Mouse (Mus musculus): Measurements from ENCODE around the gene Slc6a11. TPM values are rescaled to one million over a fixed set of nuclear protein-coding genes. Genes with fewer than 3 reads are reported as not detected.

Slc6a11 gene
- polyA plus RNA-seq, 1 experiment from 2014 or later = 0.09 TPM

DNA sequence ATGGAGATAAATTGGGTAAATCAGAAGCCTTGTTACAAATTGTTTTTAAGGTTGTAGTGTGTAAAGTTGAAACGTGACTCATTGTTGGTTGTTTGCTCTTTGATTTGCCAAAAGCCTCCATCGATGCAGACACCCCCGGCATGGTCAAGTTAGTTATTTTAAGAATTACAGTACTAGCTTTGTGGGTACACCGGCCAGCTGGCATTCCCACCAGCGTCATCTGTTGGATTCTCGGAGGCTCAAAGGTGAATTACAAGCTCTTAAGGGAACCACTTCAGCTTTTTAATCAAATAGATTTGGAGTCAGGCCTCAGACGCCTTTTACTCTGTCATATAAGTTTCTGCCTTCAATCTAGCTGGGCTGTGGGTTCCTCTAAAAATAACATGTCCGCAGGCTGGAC, 1.9 kb downstream of the Slc6a11 start:
- H3K4me2 ChIP-seq (replicated peaks; ENCODE audit: low read depth, low read length) = no peak overlapping the region
- H3K4me1 ChIP-seq (ENCODE audit: insufficient read depth, low read length) = peaks cover 7% of the 10 kb centered on the region; the same call in 1 of the 2 replicates
- H3K27ac ChIP-seq (ENCODE audit: low read length) = no peak overlapping the region
- no peak overlapping the region for H3K4me3 ChIP-seq (ENCODE audit: low read length)
- no peak for ATAC-seq (ENCODE audit: low FRiP score, low TSS enrichment)
- H3K27me3 ChIP-seq (ENCODE audit: insufficient read depth, low read length) = peaks cover 35% of the 10 kb centered on the region
- H3K36me3 ChIP-seq (ENCODE audit: insufficient read depth, low read length) = no peaks in the 10 kb centered on the region
- no peaks in the 10 kb centered on the region for H3K9me3 ChIP-seq (ENCODE audit: low read length)
- H3K9ac ChIP-seq (replicated peaks; ENCODE audit: low read length) = no peak overlapping the region
- 85% methylated on average over 8 of the region's 8 CpGs for WGBS

DNA sequence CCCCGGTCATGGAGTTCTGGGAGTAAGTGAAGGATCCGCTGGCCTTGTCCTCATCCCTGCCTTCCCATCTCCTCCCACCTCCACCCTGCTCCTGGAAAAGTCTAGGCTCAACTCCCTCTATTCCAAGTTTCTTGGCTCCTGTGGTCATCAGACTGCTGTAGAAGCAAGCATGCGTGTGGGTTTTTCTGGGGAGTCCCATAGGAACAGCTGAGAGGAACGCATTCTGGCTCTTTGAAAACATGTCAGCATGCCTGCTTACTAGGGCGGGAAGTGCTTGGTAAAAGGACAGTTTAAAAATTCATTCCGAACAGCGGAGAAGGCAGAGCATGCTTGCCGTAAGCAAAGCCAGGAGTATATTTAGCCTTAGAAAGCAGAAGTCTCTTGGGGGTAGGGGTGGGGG, 7.9 kb downstream of the Slc6a11 start:
- Histone ChIP-seq H3K9ac (replicated peaks; ENCODE audit: low read length) (no peak overlapping the region), H3K27ac (ENCODE audit: low read length) (no peak overlapping the region), H3K4me1 (ENCODE audit: insufficient read depth, low read length) (no peaks in the 10 kb centered on the region), H3K36me3 (ENCODE audit: insufficient read depth, low read length) (no peaks in the 10 kb centered on the region), H3K27me3 (ENCODE audit: insufficient read depth, low read length) (no peaks in the 10 kb centered on the region), H3K9me3 (ENCODE audit: low read length) (no peaks in the 10 kb centered on the region), H3K4me3 (ENCODE audit: low read length) (no peak overlapping the region), H3K4me2 (replicated peaks; ENCODE audit: low read depth, low read length) (no peak overlapping the region)
- no peak for ATAC-seq (ENCODE audit: low FRiP score, low TSS enrichment)
- 87% methylated on average over 8 of the region's 8 CpGs for WGBS

GRCm38 (mm10) chr6:114141481-114141880, 10.4 kb downstream of the Slc6a11 start:
- Histone ChIP-seq H3K9me3 (ENCODE audit: low read length) (no peaks in the 10 kb centered on the region), H3K9ac (replicated peaks; ENCODE audit: low read length) (no peak overlapping the region), H3K27ac (ENCODE audit: low read length) (no peak overlapping the region), H3K27me3 (ENCODE audit: insufficient read depth, low read length) (no peaks in the 10 kb centered on the region), H3K4me3 (ENCODE audit: low read length) (no peak overlapping the region), H3K4me1 (ENCODE audit: insufficient read depth, low read length) (no peaks in the 10 kb centered on the region), H3K4me2 (replicated peaks; ENCODE audit: low read depth, low read length) (no peak overlapping the region), H3K36me3 (ENCODE audit: insufficient read depth, low read length) (no peaks in the 10 kb centered on the region)
- no peak for ATAC-seq (ENCODE audit: low FRiP score, low TSS enrichment)
- 78% methylated on average over 3 of the region's 3 CpGs for WGBS

- no peak for ATAC-seq (ENCODE audit: low FRiP score, low TSS enrichment)
- H3K9ac ChIP-seq (replicated peaks; ENCODE audit: low read length) = no peak overlapping the region
- H3K27me3 ChIP-seq (ENCODE audit: insufficient read depth, low read length) = no peaks in the 10 kb centered on the region
- no peak overlapping the region for H3K4me2 ChIP-seq (replicated peaks; ENCODE audit: low read depth, low read length)
- 86% methylated on average over 11 of the region's 11 CpGs for WGBS
- H3K36me3 ChIP-seq (ENCODE audit: insufficient read depth, low read length) = no peaks in the 10 kb centered on the region
- H3K27ac ChIP-seq (ENCODE audit: low read length) = no peak overlapping the region
- no peaks in the 10 kb centered on the region for H3K4me1 ChIP-seq (ENCODE audit: insufficient read depth, low read length)
- no peak overlapping the region for H3K4me3 ChIP-seq (ENCODE audit: low read length)
- H3K9me3 ChIP-seq (ENCODE audit: low read length) = no peaks in the 10 kb centered on the region
Observed at GRCm38 (mm10) chr6:114142480-114142879, 11.4 kb downstream of the Slc6a11 start.

DNA sequence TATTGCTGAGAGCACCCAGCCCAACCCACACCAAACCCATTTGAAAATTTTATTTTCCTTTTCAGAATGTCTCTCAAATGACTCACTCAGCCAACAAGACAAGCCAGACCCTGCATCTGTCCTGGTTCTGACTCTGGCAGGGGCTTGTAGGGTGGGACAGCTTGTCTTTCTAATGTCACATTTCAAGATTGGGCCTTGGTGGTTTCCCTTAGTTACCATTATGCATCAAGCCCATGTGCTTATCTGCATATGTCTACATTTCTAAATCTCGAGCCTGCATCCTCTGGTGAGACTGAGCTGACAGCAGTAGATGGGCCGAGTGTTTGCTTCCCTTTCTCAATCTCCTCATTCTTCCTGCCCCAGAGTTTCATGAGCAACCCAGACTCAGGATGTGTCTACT, 12.5 kb downstream of the Slc6a11 start:
- Histone ChIP-seq H3K27ac (ENCODE audit: low read length) (no peak overlapping the region), H3K9me3 (ENCODE audit: low read length) (no peaks in the 10 kb centered on the region), H3K4me3 (ENCODE audit: low read length) (no peak overlapping the region), H3K9ac (replicated peaks; ENCODE audit: low read length) (no peak overlapping the region), H3K36me3 (ENCODE audit: insufficient read depth, low read length) (no peaks in the 10 kb centered on the region), H3K27me3 (ENCODE audit: insufficient read depth, low read length) (no peaks in the 10 kb centered on the region), H3K4me2 (replicated peaks; ENCODE audit: low read depth, low read length) (no peak overlapping the region), H3K4me1 (ENCODE audit: insufficient read depth, low read length) (no peaks in the 10 kb centered on the region)
- 54% methylated on average over 2 of the region's 2 CpGs for WGBS
- ATAC-seq (ENCODE audit: low FRiP score, low TSS enrichment) = no peak

DNA sequence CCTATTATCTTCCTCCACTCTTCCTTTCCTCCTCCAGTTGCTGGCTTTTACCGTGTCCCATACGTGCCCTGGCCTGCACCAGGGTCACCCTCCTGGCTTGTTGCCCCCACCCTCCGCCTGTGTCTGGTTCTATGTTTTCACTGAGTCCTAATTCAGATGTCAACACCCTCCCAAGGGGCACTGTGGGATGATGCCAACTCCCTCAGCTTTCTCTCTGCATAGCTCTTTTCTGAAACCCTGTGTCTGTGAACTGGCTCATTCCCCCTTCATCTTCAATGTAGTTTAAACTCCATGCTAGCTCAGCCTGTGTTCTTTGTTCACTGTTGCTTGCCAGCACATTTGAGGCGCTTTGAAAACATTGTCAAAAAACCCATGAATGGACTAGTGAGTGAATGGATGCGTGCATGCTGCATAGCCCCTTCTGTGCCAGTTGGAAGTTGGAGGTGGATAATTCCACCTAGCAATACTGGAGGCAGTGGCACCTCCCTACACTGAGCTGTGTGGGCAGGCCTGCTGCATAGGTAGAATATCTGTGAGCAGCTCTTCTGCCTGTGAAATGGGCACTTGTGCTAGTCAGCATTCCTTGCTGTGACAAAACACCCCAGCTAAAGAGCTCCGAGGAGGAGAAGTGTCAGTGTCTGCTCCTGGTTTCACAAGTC, 13.5 kb downstream of the Slc6a11 start:
- Histone ChIP-seq H3K27ac (ENCODE audit: low read length) (no peak overlapping the region), H3K4me1 (ENCODE audit: insufficient read depth, low read length) (no peaks in the 10 kb centered on the region), H3K36me3 (ENCODE audit: insufficient read depth, low read length) (no peaks in the 10 kb centered on the region), H3K9me3 (ENCODE audit: low read length) (no peaks in the 10 kb centered on the region), H3K4me3 (ENCODE audit: low read length) (no peak overlapping the region), H3K4me2 (replicated peaks; ENCODE audit: low read depth, low read length) (no peak overlapping the region), H3K9ac (replicated peaks; ENCODE audit: low read length) (no peak overlapping the region), H3K27me3 (ENCODE audit: insufficient read depth, low read length) (no peaks in the 10 kb centered on the region)
- ATAC-seq (ENCODE audit: low FRiP score, low TSS enrichment) = no peak
- WGBS = 74% methylated on average over 6 of the region's 6 CpGs

GRCm38 (mm10) chr6:114145650-114146329, 14.7 kb downstream of the Slc6a11 start:
- no peak overlapping the region for H3K4me3 ChIP-seq (ENCODE audit: low read length)
- H3K27ac ChIP-seq (ENCODE audit: low read length) = no peak overlapping the region
- no peaks in the 10 kb centered on the region for H3K4me1 ChIP-seq (ENCODE audit: insufficient read depth, low read length)
- ATAC-seq (ENCODE audit: low FRiP score, low TSS enrichment) = no peak
- H3K9ac ChIP-seq (replicated peaks; ENCODE audit: low read length) = no peak overlapping the region
- H3K4me2 ChIP-seq (replicated peaks; ENCODE audit: low read depth, low read length) = no peak overlapping the region
- H3K27me3 ChIP-seq (ENCODE audit: insufficient read depth, low read length) = no peaks in the 10 kb centered on the region
- 82% methylated on average over 6 of the region's 6 CpGs for WGBS
- H3K36me3 ChIP-seq (ENCODE audit: insufficient read depth, low read length) = no peaks in the 10 kb centered on the region
- H3K9me3 ChIP-seq (ENCODE audit: low read length) = no peaks in the 10 kb centered on the region

GRCm38 (mm10) chr6:114155720-114156119, 24.7 kb downstream of the Slc6a11 start:
- H3K4me1 ChIP-seq (ENCODE audit: insufficient read depth, low read length) = no peaks in the 10 kb centered on the region
- H3K4me2 ChIP-seq (replicated peaks; ENCODE audit: low read depth, low read length) = no peak overlapping the region
- H3K27ac ChIP-seq (ENCODE audit: low read length) = no peak overlapping the region
- H3K36me3 ChIP-seq (ENCODE audit: insufficient read depth, low read length) = no peaks in the 10 kb centered on the region
- no peaks in the 10 kb centered on the region for H3K9me3 ChIP-seq (ENCODE audit: low read length)
- ATAC-seq (ENCODE audit: low FRiP score, low TSS enrichment) = no peak
- no peaks in the 10 kb centered on the region for H3K27me3 ChIP-seq (ENCODE audit: insufficient read depth, low read length)
- no peak overlapping the region for H3K4me3 ChIP-seq (ENCODE audit: low read length)
- H3K9ac ChIP-seq (replicated peaks; ENCODE audit: low read length) = no peak overlapping the region
- WGBS = 78% methylated on average over 10 of the region's 10 CpGs

- H3K27ac ChIP-seq (ENCODE audit: low read length) = no peak overlapping the region
- no peaks in the 10 kb centered on the region for H3K36me3 ChIP-seq (ENCODE audit: insufficient read depth, low read length)
- H3K9ac ChIP-seq (replicated peaks; ENCODE audit: low read length) = no peak overlapping the region
- ATAC-seq (ENCODE audit: low FRiP score, low TSS enrichment) = no peak
- no peak overlapping the region for H3K4me3 ChIP-seq (ENCODE audit: low read length)
- no peak overlapping the region for H3K4me2 ChIP-seq (replicated peaks; ENCODE audit: low read depth, low read length)
- H3K27me3 ChIP-seq (ENCODE audit: insufficient read depth, low read length) = no peaks in the 10 kb centered on the region
- no peaks in the 10 kb centered on the region for H3K9me3 ChIP-seq (ENCODE audit: low read length)
- H3K4me1 ChIP-seq (ENCODE audit: insufficient read depth, low read length) = no peaks in the 10 kb centered on the region
- WGBS = 84% methylated on average over 7 of the region's 7 CpGs
Observed at GRCm38 (mm10) chr6:114158811-114159210, 27.8 kb downstream of the Slc6a11 start.

- Histone ChIP-seq H3K27me3 (ENCODE audit: insufficient read depth, low read length) (no peaks in the 10 kb centered on the region), H3K4me1 (ENCODE audit: insufficient read depth, low read length) (no peaks in the 10 kb centered on the region), H3K36me3 (ENCODE audit: insufficient read depth, low read length) (no peaks in the 10 kb centered on the region), H3K4me2 (replicated peaks; ENCODE audit: low read depth, low read length) (no peak overlapping the region), H3K9me3 (ENCODE audit: low read length) (no peaks in the 10 kb centered on the region), H3K9ac (replicated peaks; ENCODE audit: low read length) (no peak overlapping the region), H3K27ac (ENCODE audit: low read length) (no peak overlapping the region), H3K4me3 (ENCODE audit: low read length) (no peak overlapping the region)
- 69% methylated on average over 8 of the region's 8 CpGs for whole genome bisulfite sequencing
- no peak for ATAC-seq (ENCODE audit: low FRiP score, low TSS enrichment)
Observed at GRCm38 (mm10) chr6:114160732-114161131, 29.7 kb downstream of the Slc6a11 start.
